ENCODE assay signal across 21 mouse cellular contexts in the genomic region with DNA sequence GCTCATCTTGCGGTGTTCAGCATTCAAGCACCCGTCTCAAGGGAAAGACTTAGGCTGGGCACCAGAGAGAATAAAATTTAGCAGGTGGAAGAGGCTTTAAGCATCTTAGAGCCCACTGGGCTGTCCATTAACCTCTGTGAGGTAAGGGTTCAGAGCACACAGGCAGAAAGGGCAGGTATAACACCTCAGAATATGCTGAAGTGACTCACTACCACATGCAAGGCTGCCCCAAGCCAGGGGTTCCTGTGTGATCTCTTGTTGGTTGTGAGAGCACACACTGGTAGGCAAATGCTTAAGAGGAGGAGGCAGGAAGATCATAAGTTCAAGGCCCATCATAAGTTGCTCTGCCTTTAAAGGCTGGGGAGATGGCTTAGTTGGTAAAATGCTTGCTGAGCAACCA. TPM values are rescaled to one million over a fixed set of nuclear protein-coding genes. Genes with fewer than 3 reads are reported as not detected.
DNase-seq lines count a peak whose midpoint lies in the region; ATAC-seq and TF ChIP-seq lines count a peak whose summit lies in the region.
"Had no signal": no experiment of that assay in that cellular context is flagged by ENCODE, and none has a peak within 500 bp of the region (broad histone marks: within the 10 kb centered on the region; RNA-seq: fewer than 3 reads in every experiment).

No protein-coding gene starts in this region.

- ATAC-seq in liver, embryonic 14.5 days (ENCODE audit: insufficient read depth), result no peak
- ATAC-seq: hindbrain, embryonic 16.5 days; intestine, embryonic 15.5 days; midbrain, embryonic 16.5 days had no signal

- no peak overlapping the region for H3K4me2 ChIP-seq in liver, embryonic 14.5 days (ENCODE audit: low read depth)
- H3K4me2 ChIP-seq: intestine, embryonic 15.5 days; lung, embryonic 14.5 days had no signal

- no peak for TF ChIP-seq EP300 in liver, embryonic 14.5 days (IDR thresholded peaks at IDR 0.05; ENCODE audit: low read depth)

- peaks cover 57 to 73% of the 10 kb centered on the region in 2 experiments for H3K4me1 ChIP-seq in liver, embryonic 14.5 days (replicated peaks; ENCODE audit: control insufficient read depth in 2 of 2, insufficient read depth in 2 of 2, low read length in 1 of 2)

- 93% methylated on average over 2 of the region's 2 CpGs for WGBS in liver, embryonic 14.5 days (ENCODE audit: insufficient replicate concordance)

- TF ChIP-seq CTCF in liver, embryonic 14.5 days (IDR thresholded peaks at IDR 0.05; ENCODE audit: low read depth), result no peak

- H3K27me3 ChIP-seq in liver, embryonic 14.5 days (ENCODE audit: control insufficient read depth, insufficient read depth, low read length), result no peaks in the 10 kb centered on the region
- H3K27me3 ChIP-seq: intestine, embryonic 15.5 days had no signal

- intact Hi-C loops in heart, postnatal 14 days (cut with DNase I), result no loop called here

- peak; percentile 62 for DNase-seq in heart, adult 11 months
- no peak for DNase-seq in heart, postnatal 14 days
- peak; percentile 35 for DNase-seq in kidney, postnatal 14 days
- DNase-seq in kidney, adult 11 months, result no peak
- DNase-seq in liver, embryonic 14.5 days (ENCODE audit: low read depth in 3 of 3, low spot score in 3 of 3), result no peak
- no peak for DNase-seq in liver
- no peak for DNase-seq in layer of hippocampus, postnatal 14 days (ENCODE audit: low spot score in 2 of 2)
- DNase-seq: cerebellum, adult 2 months; cerebellum, postnatal 14 days; left cerebral cortex, postnatal 4 days; lung, embryonic 14.5 days; lung, postnatal 14 days; right cerebral cortex, postnatal 25 days; spleen, adult 18-20 months; thymus, adult 18-20 months; thymus, postnatal 25 days had no signal

- H3K27ac ChIP-seq in liver, embryonic 14.5 days, result peak overlapping the region; percentile 50
- H3K27ac ChIP-seq: intestine, embryonic 15.5 days had no signal

- H3K9me3 ChIP-seq in liver, embryonic 14.5 days (ENCODE audit: control insufficient read depth, low read length), result no peaks in the 10 kb centered on the region
- H3K9me3 ChIP-seq: G1E; intestine, embryonic 15.5 days had no signal

- no peak overlapping the region for H3K4me3 ChIP-seq in liver, embryonic 14.5 days (ENCODE audit: insufficient read depth in 1 of 2, low read depth in 2 of 2, low read length in 2 of 2)
- H3K4me3 ChIP-seq: erythroblast, embryonic 14.5 days; intestine, embryonic 15.5 days had no signal

- H3K9ac ChIP-seq in liver, embryonic 14.5 days (replicated peaks), result no peak overlapping the region
- H3K9ac ChIP-seq: intestine, embryonic 15.5 days; lung, embryonic 14.5 days had no signal

- H3K36me3 ChIP-seq in liver, embryonic 14.5 days (replicated peaks; ENCODE audit: control insufficient read depth, insufficient read depth, low read depth), result peaks cover 73% of the 10 kb centered on the region
- H3K36me3 ChIP-seq: intestine, embryonic 15.5 days had no signal

RNA-seq across cellular contexts. Expression of a gene that starts 13.4 kb away (rescaled TPM):
- 100 to 1,000 TPM; 217 to 220 TPM for total RNA-seq in heart, postnatal 14 days (2021)
- 330 and 468 TPM in 2 replicates for polyA plus RNA-seq in liver, embryonic 14.5 days (2012; rRNA removed)
- polyA plus RNA-seq in liver, embryonic 14.5 days (2014; fragmentation: Nextera tagmentation; extraction: Ambion mirVana), result 596 and 611 TPM in 2 replicates
- 100 to 1,000 TPM; 113 to 115 TPM for total RNA-seq in layer of hippocampus, postnatal 14 days (2021)

RNA-seq across cellular contexts. Expression of a gene that starts 30.4 kb away (rescaled TPM):
- total RNA-seq in heart, postnatal 14 days (2021), result 10 to 100 TPM; 25.0 to 30.4 TPM
- polyA plus RNA-seq in liver, embryonic 14.5 days (2012; rRNA removed), result 21.9 and 28.1 TPM in 2 replicates
- 52.5 and 59.9 TPM in 2 replicates for polyA plus RNA-seq in liver, embryonic 14.5 days (2014; fragmentation: Nextera tagmentation; extraction: Ambion mirVana)
- total RNA-seq in layer of hippocampus, postnatal 14 days (2021), result 10 to 100 TPM; 19.5 to 22.5 TPM

Comparison
In these comparisons a context has a peak if more than half of its experiments do, and no peak if none do; other contexts are left out.
1. DNase-seq: peak in heart, adult 11 months (single experiment) and kidney, postnatal 14 days (single experiment); none in heart, postnatal 14 days (0 of 2), kidney, adult 11 months (single experiment), liver, embryonic 14.5 days (0 of 3), liver (single experiment) and layer of hippocampus, postnatal 14 days (0 of 2).